ENCODE assay signal across 27 mouse cellular contexts in genomic region chr2:153209286-153209685, GRCm38 (mm10). TPM values are rescaled to one million over a fixed set of nuclear protein-coding genes. Genes with fewer than 3 reads are reported as not detected.
A peak's percentile ranks its signal among the peaks of the same experiment; 100 is the strongest.
DNase-seq lines count a peak whose midpoint lies in the region; ATAC-seq and TF ChIP-seq lines count a peak whose summit lies in the region.
"Had no signal": no experiment of that assay in that cellular context is flagged by ENCODE, and none has a peak within 500 bp of the region (broad histone marks: within the 10 kb centered on the region; RNA-seq: fewer than 3 reads in every experiment).

No protein-coding gene starts in this region.

- TF ChIP-seq CTCF in gastrocnemius, adult 2 months (IDR thresholded peaks at IDR 0.05), result no peak

- no peak overlapping the region for H3K4me3 ChIP-seq in gastrocnemius, adult 2 months
- no peak overlapping the region for H3K4me3 ChIP-seq in forebrain, embryonic 14.5 days (ENCODE audit: low read depth, low read length)
- H3K4me3 ChIP-seq: embryonic facial prominence, embryonic 13.5 days; erythroblast, embryonic 14.5 days; forebrain, embryonic 12.5 days; heart, embryonic 12.5 days; midbrain, embryonic 12.5 days; neural tube, embryonic 15.5 days had no signal

- 83% methylated on average over 5 of the region's 5 CpGs for WGBS in forebrain, embryonic 14.5 days

- H3K27me3 ChIP-seq in forebrain, embryonic 14.5 days (replicated peaks; ENCODE audit: control insufficient read depth, insufficient read depth, low read length), result no peaks in the 10 kb centered on the region
- H3K27me3 ChIP-seq: CH12.LX; embryonic facial prominence, embryonic 13.5 days; forebrain, embryonic 12.5 days; heart, embryonic 12.5 days; midbrain, embryonic 12.5 days; neural tube, embryonic 15.5 days had no signal

- no peaks in the 10 kb centered on the region for H3K4me1 ChIP-seq in forebrain, embryonic 14.5 days (ENCODE audit: control insufficient read depth, insufficient read depth, low read length)
- H3K4me1 ChIP-seq: embryonic facial prominence, embryonic 13.5 days; forebrain, embryonic 12.5 days; midbrain, embryonic 12.5 days; neural tube, embryonic 15.5 days had no signal

- intact Hi-C loops in gastrocnemius, adult 2 months (cut with DNase I), result no loop called here

- no peak overlapping the region for H3K27ac ChIP-seq in gastrocnemius, adult 2 months
- H3K27ac ChIP-seq in forebrain, embryonic 14.5 days (ENCODE audit: low read depth, low read length), result no peak overlapping the region
- H3K27ac ChIP-seq: embryonic facial prominence, embryonic 13.5 days; forebrain, embryonic 12.5 days; hindbrain, embryonic 14.5 days; kidney, postnatal 0 days; midbrain, embryonic 12.5 days; neural tube, embryonic 15.5 days; stomach, postnatal 0 days had no signal

- peaks cover 58% of the 10 kb centered on the region for H3K36me3 ChIP-seq in forebrain, embryonic 14.5 days (ENCODE audit: control insufficient read depth, insufficient read depth, low read length)

- no peak overlapping the region for H3K9ac ChIP-seq in forebrain, embryonic 14.5 days (ENCODE audit: low read length)
- H3K9ac ChIP-seq: embryonic facial prominence, embryonic 13.5 days; forebrain, embryonic 12.5 days; heart, embryonic 12.5 days; hindbrain, embryonic 14.5 days; liver, postnatal 0 days; midbrain, embryonic 12.5 days; neural tube, embryonic 15.5 days had no signal

- ATAC-seq in forebrain, embryonic 14.5 days, result no peak
- ATAC-seq: liver, postnatal 0 days; lung, postnatal 0 days had no signal

- no peak overlapping the region for H3K4me2 ChIP-seq in forebrain, embryonic 14.5 days (ENCODE audit: low read length)
- H3K4me2 ChIP-seq: embryonic facial prominence, embryonic 13.5 days; forebrain, embryonic 12.5 days; heart, embryonic 12.5 days; hindbrain, embryonic 14.5 days; midbrain, embryonic 12.5 days; neural tube, embryonic 15.5 days had no signal

- H3K9me3 ChIP-seq in forebrain, embryonic 14.5 days (replicated peaks; ENCODE audit: control insufficient read depth, low read length), result no peaks in the 10 kb centered on the region
- H3K9me3 ChIP-seq: embryonic facial prominence, embryonic 13.5 days; forebrain, embryonic 12.5 days; G1E; heart, embryonic 12.5 days; midbrain, embryonic 12.5 days; neural tube, embryonic 15.5 days had no signal

- DNase-seq in gastrocnemius, adult 2 months, result peak; percentile 37
- no peak for DNase-seq in gastrocnemius, adult 8-10 months (ENCODE audit: low spot score in 2 of 2)
- peak; percentile 46 for DNase-seq in adrenal gland, adult 8-10 months
- DNase-seq in adrenal gland, postnatal 25 days, result peak; percentile 61
- peak; percentile 30 for DNase-seq in cerebellum, adult 9-11 months
- no peak for DNase-seq in lung, postnatal 36 days
- no peak for DNase-seq in spleen, postnatal 10 days (ENCODE audit: low spot score in 2 of 2)
- DNase-seq in forebrain, embryonic 14.5 days (ENCODE audit: low spot score), result no peak
- DNase-seq: B cell, adult 2 months; embryo, embryonic 11 days; gastrocnemius, postnatal 10 days; heart, postnatal 36 days; kidney, adult 2 months; liver, postnatal 0 days; thymus, adult 2 months had no signal

RNA-seq across cellular contexts. Expression of gene Tspyl3, which starts 16.0 kb away (rescaled TPM):
- total RNA-seq in gastrocnemius, adult 2 months (2021), result under 1 TPM; 0.38 to 0.59 TPM
- total RNA-seq in gastrocnemius, adult 8-10 months (2022), result under 1 TPM; 0.22 to 0.48 (median 0.37) TPM
- total RNA-seq in adrenal gland, adult 8-10 months (2022), result 1 to 10 TPM; 3.5 to 5.0 (median 3.9) TPM
- 2.5 and 3.9 TPM in 2 replicates for total RNA-seq in adrenal gland, postnatal 25 days (2021)
- 23.5 and 27.6 TPM in 2 replicates for polyA plus RNA-seq in forebrain, embryonic 14.5 days (2014; fragmentation: Nextera tagmentation; extraction: Ambion mirVana)

RNA-seq across cellular contexts. Expression of gene Plagl2, which starts 31.9 kb away (rescaled TPM):
- total RNA-seq in gastrocnemius, adult 2 months (2021), result 1 to 10 TPM; 2.5 to 2.8 TPM
- total RNA-seq in gastrocnemius, adult 8-10 months (2022), result 1 to 10 TPM; 2.3 to 3.4 (median 3.0) TPM
- total RNA-seq in adrenal gland, adult 8-10 months (2022), result 10 to 100 TPM in 2 of 4 experiments, 1 to 10 TPM in 2; 9.0 to 14.0 (median 11.6) TPM
- 10.7 and 12.0 TPM in 2 replicates for total RNA-seq in adrenal gland, postnatal 25 days (2021)
- 9.0 and 9.2 TPM in 2 replicates for polyA plus RNA-seq in forebrain, embryonic 14.5 days (2014; fragmentation: Nextera tagmentation; extraction: Ambion mirVana)

RNA-seq across cellular contexts. Expression of gene Pofut1, which starts 32.0 kb away (rescaled TPM):
- 10 to 100 TPM in 1 of 2 experiments, 1 to 10 TPM in 1; 7.6 to 13.2 TPM for total RNA-seq in gastrocnemius, adult 2 months (2021)
- 10 to 100 TPM in 3 of 4 experiments, 1 to 10 TPM in 1; 9.2 to 12.3 (median 10.9) TPM for total RNA-seq in gastrocnemius, adult 8-10 months (2022)
- total RNA-seq in adrenal gland, adult 8-10 months (2022), result 10 to 100 TPM; 74.6 to 88.0 (median 79.3) TPM
- total RNA-seq in adrenal gland, postnatal 25 days (2021), result 53.1 and 64.1 TPM in 2 replicates
- polyA plus RNA-seq in forebrain, embryonic 14.5 days (2014; fragmentation: Nextera tagmentation; extraction: Ambion mirVana), result 4.0 and 5.5 TPM in 2 replicates

RNA-seq across cellular contexts. Expression of gene Tm9sf4, which starts 48.2 kb away (rescaled TPM):
- total RNA-seq in gastrocnemius, adult 2 months (2021), result 10 to 100 TPM; 30.6 to 41.1 TPM
- 10 to 100 TPM; 25.5 to 30.3 (median 28.4) TPM for total RNA-seq in gastrocnemius, adult 8-10 months (2022)
- total RNA-seq in adrenal gland, adult 8-10 months (2022), result 100 to 1,000 TPM in 3 of 4 experiments, 10 to 100 TPM in 1; 96.3 to 115 (median 112) TPM
- total RNA-seq in adrenal gland, postnatal 25 days (2021), result 112 and 119 TPM in 2 replicates
- 54.5 and 69.8 TPM in 2 replicates for polyA plus RNA-seq in forebrain, embryonic 14.5 days (2014; fragmentation: Nextera tagmentation; extraction: Ambion mirVana)

Comparison
In these comparisons a context has a peak if more than half of its experiments do, and no peak if none do; other contexts are left out.
1. DNase-seq: peak in gastrocnemius, adult 2 months (single experiment), adrenal gland, adult 8-10 months (single experiment), adrenal gland, postnatal 25 days (single experiment) and cerebellum, adult 9-11 months (single experiment); none in gastrocnemius, adult 8-10 months (0 of 2), lung, postnatal 36 days (single experiment), spleen, postnatal 10 days (0 of 2) and forebrain, embryonic 14.5 days (single experiment).